Mouse (Mus musculus): Measurements from ENCODE around the gene Lamb2.

Lamb2 gene

DNA sequence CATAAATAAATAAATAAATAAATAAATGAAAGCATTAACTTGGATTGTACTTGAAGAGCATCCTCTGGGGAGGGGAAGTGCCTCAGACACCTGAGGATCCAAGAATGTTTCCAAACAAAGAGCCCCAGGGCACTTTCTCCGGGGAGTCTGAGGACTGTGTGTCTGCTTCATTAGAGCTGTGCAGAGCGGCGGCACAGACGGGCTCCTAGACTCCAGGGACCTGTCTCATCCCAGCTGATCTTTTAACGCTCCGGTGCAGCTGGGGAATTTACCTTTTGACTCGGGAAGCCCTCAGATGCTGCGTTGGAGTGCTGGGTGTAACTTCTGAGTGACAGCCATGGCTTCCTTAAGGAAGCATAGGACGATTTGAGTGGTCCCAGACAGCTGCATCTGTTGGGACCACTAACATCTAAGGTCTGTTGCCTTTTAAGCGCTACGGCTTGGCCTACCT lies 18.3 kb upstream of the Lamb2 start, which contains the start of gene Klhdc8b:
Gene Klhdc8b, minus strand, starts transcription at position 401 of the 451 bp plus-strand sequence.
- no peak for DNase-seq (ENCODE audit: extremely low read depth, insufficient read length, low spot score)

DNA sequence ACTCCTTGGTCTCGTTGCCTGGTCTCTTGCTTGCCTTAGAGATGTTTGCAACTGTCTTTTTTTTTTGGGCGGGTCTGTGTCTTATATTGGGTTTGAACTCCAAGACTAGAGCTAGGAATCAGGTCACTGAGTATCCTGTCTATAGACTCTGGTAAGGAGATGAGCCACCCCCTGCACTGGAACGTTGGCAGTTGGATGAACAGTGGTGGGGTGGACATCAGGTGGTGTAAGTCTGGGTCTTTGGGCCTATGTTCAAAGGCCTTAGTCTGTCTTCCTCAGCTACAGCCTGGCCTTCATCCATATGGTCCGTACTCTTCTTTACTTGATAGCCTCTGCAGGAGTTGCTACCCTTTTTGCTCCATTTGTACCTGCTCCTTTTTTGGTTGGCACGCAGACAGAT lies 17.9 kb upstream of the Lamb2 start:
- no peak for DNase-seq (ENCODE audit: extremely low read depth, insufficient read length, low spot score)

DNA sequence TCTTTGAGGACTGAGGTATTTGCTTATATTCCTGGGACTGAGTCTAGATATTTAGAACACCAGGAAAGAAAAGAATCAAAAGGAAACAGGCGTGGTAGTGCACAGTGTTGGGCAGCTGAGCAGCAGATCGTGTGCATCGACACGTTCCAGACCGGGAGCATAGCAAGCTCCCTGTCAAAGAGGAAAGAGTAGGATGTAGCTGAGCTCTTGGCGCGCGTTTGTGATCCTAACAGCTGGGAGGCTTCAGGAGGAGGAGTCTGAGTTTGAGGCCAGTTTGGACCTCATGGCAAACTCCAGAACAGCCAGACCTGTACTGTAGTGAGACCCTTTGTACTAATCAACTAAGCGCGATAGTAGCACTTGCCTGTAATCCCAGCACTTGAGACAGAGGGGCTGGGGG lies 17.3 kb upstream of the Lamb2 start:
- DNase-seq (ENCODE audit: extremely low read depth, insufficient read length, low spot score), result no peak

DNA sequence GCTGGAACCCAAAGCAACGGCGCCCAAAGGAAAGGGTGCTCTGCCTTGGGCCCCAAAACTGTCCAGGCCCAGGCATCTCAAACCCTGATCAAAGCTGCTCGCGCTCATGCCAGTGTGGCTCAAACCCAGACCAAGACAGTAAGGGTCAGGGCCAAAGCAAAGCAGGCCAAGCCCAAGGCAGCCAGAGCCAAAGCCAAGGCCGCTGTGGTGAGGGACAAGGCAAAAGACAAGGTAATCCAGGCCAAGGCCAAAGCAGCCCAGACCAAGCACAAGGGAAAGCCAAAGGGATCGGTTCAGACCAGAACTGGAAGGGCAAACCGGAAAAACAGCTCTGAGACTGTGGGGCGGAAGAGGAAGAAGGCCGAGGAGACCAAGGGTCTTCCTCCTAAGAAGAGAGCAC lies 15.8 kb upstream of the Lamb2 start:
- no peak for DNase-seq (ENCODE audit: extremely low read depth, insufficient read length, low spot score)

DNA sequence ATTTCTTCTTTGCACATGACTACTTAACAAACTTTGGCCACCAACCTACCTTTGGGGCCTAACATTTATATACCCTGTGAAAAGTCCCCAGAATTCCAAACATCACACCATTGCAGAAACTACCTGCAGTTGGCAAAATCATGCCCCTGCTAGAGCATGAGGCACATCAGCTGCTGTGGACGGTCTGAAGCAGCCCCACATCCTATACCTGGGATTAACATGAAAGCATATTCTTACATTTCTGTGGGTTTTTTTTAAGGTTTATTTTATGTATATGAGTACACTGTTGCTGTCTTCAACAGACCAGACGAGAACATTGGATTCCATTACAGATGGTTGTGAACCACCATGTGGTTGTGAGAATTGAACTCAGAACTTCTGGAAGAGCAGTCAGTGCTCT lies 13.3 kb upstream of the Lamb2 start:
- DNase-seq (ENCODE audit: extremely low read depth, insufficient read length, low spot score), result no peak

DNA sequence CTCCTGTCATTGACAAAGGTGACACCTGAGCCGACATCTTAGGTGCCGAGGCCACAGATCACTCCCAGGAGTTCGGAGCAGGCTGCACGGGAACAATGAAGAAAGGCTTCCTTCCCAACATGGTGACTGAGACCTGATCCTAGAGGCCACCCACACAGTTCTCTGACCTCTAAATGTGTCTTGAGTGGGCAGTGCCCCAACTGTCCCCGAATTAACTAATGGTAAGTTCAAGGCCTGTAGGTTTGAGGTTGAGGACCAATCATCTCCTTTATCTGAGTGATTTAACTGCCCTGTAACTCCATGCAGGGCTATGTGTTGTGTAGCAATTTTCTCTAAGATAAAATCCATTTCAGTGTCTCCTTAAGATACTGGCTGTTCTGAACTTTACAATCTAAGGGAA lies 10.1 kb upstream of the Lamb2 start:
- DNase-seq (ENCODE audit: extremely low read depth, insufficient read length, low spot score), result no peak

DNA sequence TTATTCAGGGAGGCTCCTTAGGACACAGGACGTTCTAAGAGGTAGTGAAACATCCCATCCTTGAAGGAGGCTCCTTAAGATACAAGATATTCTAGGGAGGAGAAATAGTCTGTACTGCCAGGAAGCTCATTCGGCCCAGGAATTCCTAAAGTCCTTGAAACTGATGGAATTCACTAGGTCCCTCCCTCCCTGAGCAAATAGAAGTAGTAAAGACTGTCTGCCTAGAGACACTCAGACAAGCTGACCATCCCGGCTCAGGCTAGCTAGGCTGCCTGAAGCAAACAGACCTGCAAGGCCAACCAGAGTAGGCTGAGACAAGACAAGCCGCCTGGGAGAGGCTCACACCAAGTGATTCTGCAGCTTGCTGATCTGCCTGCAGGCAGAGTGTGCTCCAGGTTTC lies 9.7 kb upstream of the Lamb2 start:
- no peak for DNase-seq (ENCODE audit: extremely low read depth, insufficient read length, low spot score)

DNA sequence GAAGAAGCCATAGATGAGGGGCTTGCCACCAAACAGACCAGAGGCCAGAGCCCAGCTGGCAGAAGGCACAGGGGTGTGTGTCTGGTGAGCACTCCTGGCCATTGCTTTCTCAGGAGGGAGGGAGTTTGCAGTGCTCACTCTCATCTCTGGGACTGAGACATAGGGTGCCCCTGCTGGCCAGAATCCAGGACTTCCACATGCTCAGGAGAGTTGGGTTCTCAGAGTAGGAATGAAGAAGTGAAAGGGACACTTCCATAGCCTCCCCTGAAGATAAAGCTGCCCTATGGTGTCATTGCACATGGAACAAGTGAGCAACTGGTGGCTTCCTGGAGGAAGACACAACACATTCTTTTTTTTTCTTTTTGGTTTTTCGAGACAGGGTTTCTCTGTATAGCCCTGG lies 5.0 kb upstream of the Lamb2 start:
- no peak for DNase-seq (ENCODE audit: extremely low read depth, insufficient read length, low spot score)

DNA sequence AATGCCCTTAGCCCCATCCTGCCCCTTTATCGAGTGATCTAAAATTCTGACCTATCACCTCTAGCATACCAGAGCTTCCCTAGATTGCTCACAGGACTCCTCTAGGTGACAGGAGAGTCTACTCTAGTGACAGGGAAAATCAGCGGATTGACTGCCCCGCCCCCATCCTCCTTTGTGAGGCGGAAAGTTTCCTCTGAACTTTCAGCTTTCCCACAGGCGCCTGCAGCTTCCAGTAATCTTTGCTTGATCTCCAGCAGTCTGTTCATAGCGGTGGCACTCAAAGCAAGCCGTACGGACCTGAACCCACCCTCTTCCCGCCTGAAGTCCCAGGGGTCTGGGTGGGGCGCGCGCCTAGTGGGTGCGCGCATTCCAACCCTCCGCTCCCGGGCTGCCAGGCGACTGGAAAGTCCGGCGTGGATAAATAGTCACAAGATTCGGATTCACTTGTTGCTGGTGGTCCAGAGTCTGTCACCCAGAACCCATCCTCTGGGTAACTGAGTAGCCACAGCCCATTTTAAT lies 839 bp upstream of the Lamb2 start:
- peak; percentile 92 for DNase-seq (ENCODE audit: extremely low read depth, insufficient read length, low spot score)

DNA sequence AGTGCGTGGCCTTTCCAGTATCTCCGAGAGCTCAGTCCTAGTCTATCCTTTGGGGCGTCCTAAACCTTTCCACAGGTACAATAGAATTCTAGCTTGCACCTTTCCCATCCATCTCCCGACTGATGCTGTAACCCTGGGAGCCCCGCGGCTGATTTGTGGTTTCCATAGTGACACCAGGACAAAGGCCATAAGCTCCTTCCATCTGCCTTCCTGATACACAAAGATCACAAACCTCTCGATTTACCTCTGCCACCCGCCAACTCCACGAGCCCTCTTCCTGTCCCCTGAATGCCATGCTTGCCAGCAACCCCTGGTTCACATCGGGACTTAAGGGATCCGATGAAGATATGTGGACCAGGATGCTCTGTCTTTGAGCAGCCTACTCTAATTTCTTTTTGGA lies 295 bp upstream of the Lamb2 start:
- peak; percentile 56 for DNase-seq (ENCODE audit: extremely low read depth, insufficient read length, low spot score)

DNA sequence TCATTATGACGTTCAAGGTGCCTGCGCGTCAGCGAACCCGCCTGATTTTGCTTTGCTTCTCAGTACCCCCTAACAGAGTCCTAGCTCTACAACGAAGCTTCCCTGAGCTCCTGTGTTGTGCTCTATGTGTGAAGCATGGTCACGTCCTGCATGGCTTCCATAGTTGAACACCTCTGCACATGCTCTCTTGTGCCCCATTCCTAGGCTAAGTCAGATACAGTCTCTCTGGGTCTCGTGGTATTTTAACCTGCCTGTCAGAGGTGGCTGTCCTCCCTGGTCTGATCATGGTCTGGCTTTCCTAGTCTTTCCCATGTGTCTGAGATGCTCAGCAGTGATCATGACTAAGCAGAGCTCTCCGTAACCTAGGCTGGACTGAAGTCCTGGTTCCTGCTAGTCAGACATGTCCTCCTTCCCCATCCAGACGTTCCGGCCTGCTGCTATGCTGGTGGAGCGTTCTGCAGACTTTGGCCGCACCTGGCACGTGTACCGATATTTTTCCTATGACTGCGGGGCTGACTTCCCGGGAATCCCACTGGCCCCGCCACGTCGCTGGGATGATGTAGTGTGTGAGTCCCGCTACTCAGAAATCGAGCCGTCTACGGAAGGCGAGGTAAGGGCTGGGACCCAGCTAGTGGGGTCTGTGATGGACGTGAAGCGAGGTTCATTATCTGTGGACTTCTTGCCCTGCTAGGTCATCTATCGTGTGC lies 1.4 kb downstream of the Lamb2 start:
- no peak for DNase-seq (ENCODE audit: extremely low read depth, insufficient read length, low spot score)

DNA sequence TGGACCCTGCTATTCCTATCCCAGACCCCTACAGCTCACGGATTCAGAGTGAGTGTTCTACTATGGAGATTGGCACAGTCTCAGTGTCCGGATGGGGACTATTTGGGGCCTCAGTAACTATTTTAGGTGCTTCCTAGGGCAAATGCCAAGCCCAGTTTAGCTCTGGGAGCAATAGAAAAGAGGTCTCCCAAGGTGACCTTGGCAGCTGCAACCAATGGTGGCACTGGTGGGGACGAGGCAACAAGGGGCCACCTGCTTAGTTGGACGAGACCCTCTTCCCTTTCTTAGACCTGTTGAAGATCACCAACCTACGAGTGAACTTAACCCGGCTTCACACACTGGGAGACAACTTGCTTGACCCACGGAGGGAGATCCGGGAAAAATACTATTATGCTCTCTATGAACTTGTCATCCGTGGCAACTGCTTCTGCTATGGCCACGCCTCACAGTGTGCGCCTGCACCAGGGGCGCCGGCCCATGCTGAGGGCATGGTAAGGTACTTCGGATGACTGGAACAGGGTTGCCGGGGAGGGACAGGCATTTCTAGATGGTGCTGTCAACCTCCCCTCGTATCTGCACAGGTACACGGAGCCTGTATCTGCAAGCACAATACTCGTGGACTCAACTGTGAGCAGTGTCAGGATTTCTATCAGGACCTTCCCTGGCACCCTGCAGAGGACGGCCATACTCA lies 2.1 kb downstream of the Lamb2 start:
- no peak for DNase-seq (ENCODE audit: extremely low read depth, insufficient read length, low spot score)

DNA sequence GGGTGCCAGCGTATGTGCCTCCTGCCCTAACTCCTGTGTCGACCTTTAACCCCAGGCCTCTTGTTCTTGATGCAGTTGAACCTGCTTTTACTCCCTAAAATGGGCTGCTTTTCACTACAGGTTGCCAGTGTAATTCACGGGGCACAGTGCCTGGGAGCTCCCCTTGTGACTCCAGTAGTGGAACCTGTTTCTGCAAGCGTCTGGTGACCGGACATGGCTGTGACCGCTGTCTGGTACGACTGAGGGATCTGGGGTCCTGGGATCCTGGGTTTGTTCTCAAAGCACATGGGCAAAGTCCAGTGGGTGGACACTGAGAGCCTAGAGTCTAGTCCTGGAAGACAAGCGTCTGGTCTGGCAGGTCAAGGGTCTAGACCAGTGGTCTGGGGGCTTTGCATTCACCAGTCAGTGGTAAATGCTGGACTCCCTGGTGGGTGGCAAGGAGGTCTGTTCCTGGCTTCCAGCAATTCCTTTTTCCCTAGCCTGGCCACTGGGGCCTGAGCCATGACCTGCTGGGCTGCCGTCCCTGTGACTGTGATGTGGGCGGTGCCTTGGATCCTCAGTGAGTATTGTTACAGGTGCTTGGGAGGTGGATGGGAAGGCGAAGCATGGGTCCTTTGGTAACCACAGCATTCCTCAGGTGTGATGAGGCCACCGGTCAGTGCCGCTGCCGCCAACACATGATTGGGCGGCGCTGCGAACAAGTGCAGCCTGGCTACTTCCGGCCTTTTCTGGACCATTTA lies 3.7 kb downstream of the Lamb2 start:
- DNase-seq (ENCODE audit: extremely low read depth, insufficient read length, low spot score), result no peak

DNA sequence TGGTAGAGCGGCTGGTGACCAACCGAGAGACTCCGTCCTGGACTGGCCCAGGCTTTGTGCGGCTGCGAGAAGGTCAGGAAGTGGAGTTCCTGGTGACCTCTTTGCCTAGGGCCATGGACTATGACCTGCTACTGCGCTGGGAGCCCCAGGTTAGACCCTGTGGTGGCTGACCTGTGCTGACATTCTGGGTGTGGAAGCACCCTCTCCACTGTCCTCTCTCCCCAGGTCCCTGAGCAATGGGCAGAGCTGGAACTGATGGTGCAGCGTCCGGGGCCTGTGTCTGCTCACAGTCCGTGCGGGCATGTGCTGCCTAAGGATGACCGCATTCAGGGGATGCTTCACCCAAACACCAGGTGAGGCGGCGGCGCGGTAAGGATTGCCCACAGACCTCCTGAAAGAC lies 4.5 kb downstream of the Lamb2 start:
- DNase-seq (ENCODE audit: extremely low read depth, insufficient read length, low spot score), result no peak

DNA sequence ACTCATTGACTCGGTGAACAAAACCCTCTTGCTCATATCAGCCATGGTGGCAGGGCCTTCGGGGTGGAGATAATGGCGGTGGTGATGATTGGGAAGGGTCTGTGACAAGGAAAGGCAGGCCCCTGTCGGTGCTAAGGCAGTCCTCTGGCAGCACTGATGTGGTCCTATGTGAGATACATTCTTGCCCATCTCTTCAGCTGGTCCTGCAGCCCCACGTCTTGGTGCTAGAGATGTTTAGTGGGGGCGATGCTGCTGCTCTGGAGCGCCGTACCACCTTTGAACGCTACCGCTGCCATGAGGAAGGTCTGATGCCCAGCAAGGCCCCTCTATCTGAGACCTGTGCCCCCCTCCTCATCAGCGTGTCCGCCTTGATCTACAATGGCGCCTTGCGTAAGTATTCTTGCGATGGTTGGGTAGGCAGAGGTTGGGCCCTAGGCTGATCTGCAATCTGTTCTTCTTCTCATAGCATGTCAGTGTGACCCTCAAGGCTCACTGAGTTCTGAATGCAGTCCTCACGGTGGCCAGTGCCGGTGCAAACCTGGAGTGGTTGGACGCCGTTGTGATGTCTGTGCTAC lies 5.9 kb downstream of the Lamb2 start:
- no peak for DNase-seq (ENCODE audit: extremely low read depth, insufficient read length, low spot score)

DNA sequence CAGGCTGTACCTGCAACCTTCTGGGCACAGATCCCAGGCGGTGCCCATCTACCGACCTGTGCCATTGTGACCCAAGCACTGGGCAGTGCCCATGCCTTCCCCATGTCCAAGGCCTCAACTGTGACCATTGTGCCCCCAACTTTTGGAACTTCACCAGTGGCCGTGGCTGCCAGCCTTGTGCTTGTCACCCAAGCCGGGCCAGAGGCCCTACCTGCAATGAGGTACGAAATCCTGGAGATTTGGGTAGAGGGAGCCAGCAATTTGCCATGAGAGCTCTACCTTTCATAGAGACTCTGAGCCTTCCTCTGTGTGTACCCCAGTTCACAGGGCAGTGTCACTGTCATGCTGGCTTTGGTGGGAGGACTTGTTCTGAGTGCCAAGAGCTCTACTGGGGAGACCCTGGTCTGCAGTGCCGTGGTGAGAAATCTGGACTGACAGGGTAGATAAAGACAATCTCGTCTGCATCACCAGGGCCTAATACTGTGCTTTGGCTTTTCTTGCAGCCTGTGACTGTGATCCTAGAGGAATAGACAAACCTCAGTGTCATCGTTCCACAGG lies 7.5 kb downstream of the Lamb2 start:
- no peak for DNase-seq (ENCODE audit: extremely low read depth, insufficient read length, low spot score)

DNA sequence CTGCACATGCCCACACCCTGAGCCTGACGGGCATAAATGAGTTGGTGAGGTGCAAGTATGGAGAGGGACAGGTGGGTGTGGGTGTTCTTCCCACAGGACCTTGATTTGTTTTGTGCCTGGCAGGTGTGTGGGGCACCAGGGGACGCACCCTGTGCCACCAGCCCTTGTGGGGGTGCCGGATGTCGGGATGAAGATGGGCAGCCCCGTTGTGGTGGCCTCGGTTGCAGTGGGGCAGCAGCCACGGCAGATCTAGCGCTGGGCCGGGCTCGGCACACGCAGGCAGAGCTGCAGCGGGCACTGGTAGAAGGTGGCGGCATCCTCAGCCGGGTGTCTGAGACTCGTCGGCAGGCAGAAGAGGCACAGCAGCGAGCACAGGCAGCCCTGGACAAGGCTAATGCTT lies 8.9 kb downstream of the Lamb2 start:
- DNase-seq (ENCODE audit: extremely low read depth, insufficient read length, low spot score), result no peak

DNA sequence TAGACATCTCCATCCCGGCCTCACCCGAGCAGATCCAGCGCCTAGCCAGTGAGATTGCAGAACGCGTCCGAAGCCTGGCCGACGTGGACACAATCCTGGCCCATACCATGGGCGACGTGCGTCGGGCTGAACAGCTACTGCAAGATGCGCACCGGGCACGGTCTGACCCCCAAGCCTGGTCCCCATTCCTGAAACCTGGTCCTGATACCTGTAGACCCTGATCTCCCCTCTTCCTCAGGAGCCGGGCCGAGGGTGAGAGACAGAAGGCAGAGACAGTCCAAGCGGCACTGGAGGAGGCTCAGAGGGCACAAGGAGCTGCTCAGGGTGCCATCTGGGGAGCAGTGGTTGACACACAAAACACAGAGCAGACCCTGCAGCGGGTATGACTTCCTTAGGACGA lies 9.7 kb downstream of the Lamb2 start:
- DNase-seq (ENCODE audit: extremely low read depth, insufficient read length, low spot score), result no peak

DNA sequence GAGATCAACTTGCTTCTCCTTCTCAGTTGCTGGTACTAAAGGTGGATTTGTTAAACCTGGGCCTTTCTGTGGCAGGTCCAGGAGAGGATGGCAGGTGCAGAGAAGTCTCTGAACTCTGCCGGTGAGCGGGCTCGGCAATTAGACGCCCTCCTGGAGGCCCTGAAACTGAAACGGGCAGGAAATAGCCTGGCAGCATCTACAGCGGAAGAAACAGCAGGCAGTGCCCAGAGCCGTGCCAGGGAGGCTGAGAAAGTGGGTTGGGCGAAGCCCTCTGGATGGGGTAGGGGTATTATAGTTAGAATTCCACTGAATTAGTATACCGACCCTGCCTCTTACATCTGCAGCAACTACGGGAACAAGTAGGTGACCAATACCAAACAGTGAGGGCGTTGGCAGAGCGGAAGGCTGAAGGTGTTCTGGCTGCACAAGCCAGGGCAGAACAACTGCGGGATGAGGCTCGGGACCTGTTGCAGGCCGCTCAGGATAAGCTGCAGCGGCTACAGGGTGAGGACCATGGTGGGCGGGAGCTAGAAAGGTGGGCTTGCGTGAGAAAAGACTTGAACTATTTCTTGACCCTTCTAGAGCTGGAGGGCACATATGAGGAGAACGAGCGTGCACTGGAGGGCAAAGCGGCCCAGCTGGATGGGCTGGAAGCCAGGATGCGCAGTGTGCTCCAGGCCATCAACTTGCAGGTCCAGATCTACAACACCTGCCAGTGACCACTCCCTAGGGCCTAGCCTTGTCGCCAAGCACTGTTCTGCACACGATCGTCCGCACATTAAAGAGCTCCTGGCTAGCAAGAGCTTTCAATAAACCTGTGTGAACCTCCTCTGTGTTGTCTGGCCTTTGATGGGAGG lies 10.4 kb downstream of the Lamb2 start:
- no peak for DNase-seq (ENCODE audit: extremely low read depth, insufficient read length, low spot score)

All from 3134 (cell line).